24 mouse cellular contexts compared by ENCODE assay signal in the genomic region with DNA sequence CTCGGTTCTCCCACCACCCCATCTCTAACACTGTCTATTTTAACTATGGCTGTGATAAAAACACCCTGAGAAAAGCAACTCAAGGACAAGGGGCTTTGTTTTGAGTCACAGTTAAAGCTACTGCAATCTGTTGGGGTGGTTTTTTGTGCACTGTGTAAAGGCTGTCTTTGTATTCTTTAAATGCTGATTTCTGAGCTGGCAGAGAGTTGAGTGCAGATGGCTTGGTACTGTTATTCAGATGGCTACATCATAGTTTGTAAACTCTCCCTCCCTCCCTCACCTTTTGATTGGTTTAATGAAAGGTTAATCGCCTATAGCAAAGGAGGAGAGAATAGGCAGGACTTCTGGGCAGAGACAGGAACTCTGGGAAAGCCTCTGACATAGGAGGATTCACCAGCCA. TPM values are rescaled to one million over a fixed set of nuclear protein-coding genes. Genes with fewer than 3 reads are reported as not detected.
DNase-seq lines count a peak whose midpoint lies in the region; ATAC-seq and TF ChIP-seq lines count a peak whose summit lies in the region.
"Had no signal": no experiment of that assay in that cellular context is flagged by ENCODE, and none has a peak within 500 bp of the region (broad histone marks: within the 10 kb centered on the region; RNA-seq: fewer than 3 reads in every experiment).

No protein-coding gene starts in this region.

- H3K27me3 ChIP-seq in forebrain, postnatal 0 days (ENCODE audit: insufficient read depth, low read length), result no peaks in the 10 kb centered on the region
- H3K27me3 ChIP-seq in forebrain, embryonic 11.5 days (ENCODE audit: control insufficient read depth, insufficient read depth, low read length), result no peaks in the 10 kb centered on the region
- H3K27me3 ChIP-seq in midbrain, embryonic 11.5 days (ENCODE audit: control insufficient read depth, insufficient read depth, low read length), result no peaks in the 10 kb centered on the region
- no peaks in the 10 kb centered on the region for H3K27me3 ChIP-seq in midbrain, postnatal 0 days (ENCODE audit: insufficient read depth, low read length)
- H3K27me3 ChIP-seq: embryonic facial prominence, embryonic 12.5 days; intestine, embryonic 15.5 days; limb, embryonic 13.5 days; liver, embryonic 12.5 days; midbrain, embryonic 13.5 days had no signal

- no peak overlapping the region for H3K4me2 ChIP-seq in forebrain, postnatal 0 days (ENCODE audit: low read depth)
- no peak overlapping the region for H3K4me2 ChIP-seq in forebrain, embryonic 11.5 days (ENCODE audit: low read depth, low read length, severe bottlenecking)
- no peak overlapping the region for H3K4me2 ChIP-seq in midbrain, embryonic 11.5 days
- H3K4me2 ChIP-seq in midbrain, postnatal 0 days (ENCODE audit: low read depth, low read length, poor library complexity, severe bottlenecking), result no peak overlapping the region
- H3K4me2 ChIP-seq: embryonic facial prominence, embryonic 12.5 days; intestine, embryonic 15.5 days; limb, embryonic 13.5 days; liver, embryonic 12.5 days; midbrain, embryonic 13.5 days had no signal

- DNase-seq in forebrain, postnatal 0 days, result peak; percentile 36
- no peak for DNase-seq in forebrain, embryonic 11.5 days (ENCODE audit: low spot score)
- peak; percentile 39 for DNase-seq in midbrain, embryonic 11.5 days (ENCODE audit: low spot score, missing footprints)
- no peak for DNase-seq in midbrain, postnatal 0 days (ENCODE audit: low spot score)
- peak; percentile 46 for DNase-seq in WW6 (ENCODE audit: low read depth, low spot score)
- no peak for DNase-seq in adrenal gland, postnatal 25 days
- DNase-seq: cerebellum, adult 18-20 months; cerebellum, postnatal 25 days; gastrocnemius, postnatal 10 days; kidney, adult 8-10 months; kidney, postnatal 10 days; lung, adult 18-20 months; lung, postnatal 10 days; right cerebral cortex, postnatal 14 days; spleen, adult 18-20 months had no signal

- H3K36me3 ChIP-seq in forebrain, postnatal 0 days (ENCODE audit: insufficient read depth), result peaks cover 34% of the 10 kb centered on the region
- no peaks in the 10 kb centered on the region for H3K36me3 ChIP-seq in forebrain, embryonic 11.5 days (ENCODE audit: control insufficient read depth, insufficient read depth, low read length)
- H3K36me3 ChIP-seq in midbrain, embryonic 11.5 days (ENCODE audit: control insufficient read depth, insufficient read depth, low read length), result peaks cover 3% of the 10 kb centered on the region; the same call in 1 of the 2 replicates
- H3K36me3 ChIP-seq in midbrain, postnatal 0 days (ENCODE audit: insufficient read depth, low read length), result peaks cover 19% of the 10 kb centered on the region

- no peaks in the 10 kb centered on the region for H3K9me3 ChIP-seq in forebrain, postnatal 0 days (ENCODE audit: low read length)
- H3K9me3 ChIP-seq in forebrain, embryonic 11.5 days (ENCODE audit: control insufficient read depth, low read length), result no peaks in the 10 kb centered on the region
- no peaks in the 10 kb centered on the region for H3K9me3 ChIP-seq in midbrain, embryonic 11.5 days (ENCODE audit: control insufficient read depth, low read length)
- no peaks in the 10 kb centered on the region for H3K9me3 ChIP-seq in midbrain, postnatal 0 days (ENCODE audit: low read length)
- H3K9me3 ChIP-seq: embryonic facial prominence, embryonic 12.5 days; heart, embryonic 10.5 days; hindbrain, embryonic 10.5 days; intestine, embryonic 15.5 days; limb, embryonic 13.5 days; liver, embryonic 12.5 days; midbrain, embryonic 13.5 days had no signal

- no peak for TF ChIP-seq CTCF in forebrain, postnatal 0 days (IDR thresholded peaks at IDR 0.05; ENCODE audit: low read depth)
- no peak for TF ChIP-seq CTCF in midbrain, postnatal 0 days (IDR thresholded peaks at IDR 0.05)

- no peak overlapping the region for H3K9ac ChIP-seq in forebrain, postnatal 0 days
- no peak overlapping the region for H3K9ac ChIP-seq in forebrain, embryonic 11.5 days (ENCODE audit: low read length)
- H3K9ac ChIP-seq in midbrain, embryonic 11.5 days (ENCODE audit: low read length), result no peak overlapping the region
- no peak overlapping the region for H3K9ac ChIP-seq in midbrain, postnatal 0 days (replicated peaks; ENCODE audit: low read length, poor library complexity, severe bottlenecking)
- H3K9ac ChIP-seq: embryonic facial prominence, embryonic 12.5 days; intestine, embryonic 15.5 days; limb, embryonic 13.5 days; liver, embryonic 12.5 days; midbrain, embryonic 13.5 days had no signal

- no peak overlapping the region for H3K4me3 ChIP-seq in forebrain, postnatal 0 days (ENCODE audit: low read depth, low read length)
- no peak overlapping the region for H3K4me3 ChIP-seq in forebrain, embryonic 11.5 days (ENCODE audit: low read depth, low read length)
- no peak overlapping the region for H3K4me3 ChIP-seq in midbrain, embryonic 11.5 days (ENCODE audit: low read depth, low read length)
- no peak overlapping the region for H3K4me3 ChIP-seq in midbrain, postnatal 0 days (ENCODE audit: low read depth, low read length)
- H3K4me3 ChIP-seq: embryonic facial prominence, embryonic 12.5 days; heart, embryonic 10.5 days; hindbrain, embryonic 10.5 days; intestine, embryonic 15.5 days; limb, embryonic 13.5 days; liver, embryonic 12.5 days; midbrain, embryonic 13.5 days had no signal

- no peaks in the 10 kb centered on the region for H3K4me1 ChIP-seq in forebrain, postnatal 0 days (ENCODE audit: insufficient read depth)
- H3K4me1 ChIP-seq in forebrain, embryonic 11.5 days (replicated peaks; ENCODE audit: control insufficient read depth, insufficient read depth, low read length), result no peaks in the 10 kb centered on the region
- no peaks in the 10 kb centered on the region for H3K4me1 ChIP-seq in midbrain, embryonic 11.5 days (ENCODE audit: control insufficient read depth, insufficient read depth, low read length)
- H3K4me1 ChIP-seq in midbrain, postnatal 0 days (ENCODE audit: insufficient read depth, low read length), result no peaks in the 10 kb centered on the region
- H3K4me1 ChIP-seq: embryonic facial prominence, embryonic 12.5 days; heart, embryonic 10.5 days; hindbrain, embryonic 10.5 days; intestine, embryonic 15.5 days; limb, embryonic 13.5 days; liver, embryonic 12.5 days; midbrain, embryonic 13.5 days had no signal

- 0 out of 2 replicates have a peak overlapping the region, but pooled peaks have one; percentile 15 for H3K27ac ChIP-seq in forebrain, postnatal 0 days (ENCODE audit: low read depth, low read length)
- no peak overlapping the region for H3K27ac ChIP-seq in forebrain, embryonic 11.5 days (ENCODE audit: low read depth, low read length)
- no peak overlapping the region for H3K27ac ChIP-seq in midbrain, embryonic 11.5 days (ENCODE audit: low read depth, low read length)
- no peak overlapping the region for H3K27ac ChIP-seq in midbrain, postnatal 0 days (ENCODE audit: low read depth, low read length)
- H3K27ac ChIP-seq: embryonic facial prominence, embryonic 12.5 days; heart, embryonic 10.5 days; hindbrain, embryonic 10.5 days; intestine, embryonic 15.5 days; limb, embryonic 13.5 days; liver, embryonic 12.5 days; midbrain, embryonic 13.5 days had no signal

- WGBS in forebrain, postnatal 0 days, result 47% methylated on average over 2 of the region's 2 CpGs
- WGBS in forebrain, embryonic 11.5 days, result 91% methylated on average over 2 of the region's 2 CpGs
- 85% methylated on average over 2 of the region's 2 CpGs for WGBS in midbrain, embryonic 11.5 days
- WGBS in midbrain, postnatal 0 days, result 72% methylated on average over 2 of the region's 2 CpGs

- peak; percentile 77 for ATAC-seq in forebrain, postnatal 0 days
- ATAC-seq in forebrain, embryonic 11.5 days (replicated peaks; ENCODE audit: low FRiP score), result no peak
- no peak for ATAC-seq in midbrain, embryonic 11.5 days (ENCODE audit: low FRiP score)
- no peak for ATAC-seq in midbrain, postnatal 0 days (ENCODE audit: low FRiP score)
- no peak for ATAC-seq in megakaryocyte progenitor cell, adult 5-6 weeks (replicated peaks; ENCODE audit: poor library complexity)
- ATAC-seq: hindbrain, embryonic 16.5 days; intestine, embryonic 15.5 days; liver, embryonic 12.5 days; midbrain, embryonic 13.5 days had no signal

RNA-seq across cellular contexts. Expression of a gene that starts 9.7 kb away (rescaled TPM):
- 11.9 and 14.4 TPM in 2 replicates for total RNA-seq in forebrain, postnatal 0 days (2014; rRNA removed)
- polyA plus RNA-seq in forebrain, postnatal 0 days (2015; fragmentation: Nextera tagmentation; extraction: Ambion mirVana), result 6.6 and 15.8 TPM in 2 replicates
- polyA plus RNA-seq in forebrain, embryonic 11.5 days (2014; fragmentation: Nextera tagmentation; extraction: Ambion mirVana), result 13.1 and 13.2 TPM in 2 replicates
- polyA plus RNA-seq in midbrain, embryonic 11.5 days (2014; fragmentation: Nextera tagmentation; extraction: Ambion mirVana), result 10.6 and 12.6 TPM in 2 replicates
- total RNA-seq in midbrain, postnatal 0 days (2014; rRNA removed), result 12.8 and 13.3 TPM in 2 replicates
- polyA plus RNA-seq in midbrain, postnatal 0 days (2015; fragmentation: Nextera tagmentation; extraction: Ambion mirVana), result 15.9 and 17.1 TPM in 2 replicates
- total RNA-seq in megakaryocyte progenitor cell, adult 5-6 weeks (2015), result 14.5 and 19.5 TPM in 2 replicates
- total RNA-seq in megakaryocyte progenitor cell, adult 5-6 weeks (2017), result 7.2 and 8.0 TPM in 2 replicates
- total RNA-seq in adrenal gland, postnatal 25 days (2021), result 13.5 and 15.1 TPM in 2 replicates

RNA-seq across cellular contexts. Expression of a gene that starts 36.2 kb away (rescaled TPM):
- 9.5 and 11.5 TPM in 2 replicates for total RNA-seq in forebrain, postnatal 0 days (2014; rRNA removed)
- 3.0 and 3.9 TPM in 2 replicates for polyA plus RNA-seq in forebrain, postnatal 0 days (2015; fragmentation: Nextera tagmentation; extraction: Ambion mirVana)
- polyA plus RNA-seq in forebrain, embryonic 11.5 days (2014; fragmentation: Nextera tagmentation; extraction: Ambion mirVana), result 7.5 and 7.9 TPM in 2 replicates
- 8.6 and 10.8 TPM in 2 replicates for polyA plus RNA-seq in midbrain, embryonic 11.5 days (2014; fragmentation: Nextera tagmentation; extraction: Ambion mirVana)
- total RNA-seq in midbrain, postnatal 0 days (2014; rRNA removed), result 6.6 and 7.9 TPM in 2 replicates
- 5.4 and 5.8 TPM in 2 replicates for polyA plus RNA-seq in midbrain, postnatal 0 days (2015; fragmentation: Nextera tagmentation; extraction: Ambion mirVana)
- 0.95 and 1.1 TPM in 2 replicates for total RNA-seq in megakaryocyte progenitor cell, adult 5-6 weeks (2015)
- 1.00 and 1.0 TPM in 2 replicates for total RNA-seq in megakaryocyte progenitor cell, adult 5-6 weeks (2017)
- 6.8 and 7.7 TPM in 2 replicates for total RNA-seq in adrenal gland, postnatal 25 days (2021)

RNA-seq across cellular contexts. Expression of a gene that starts 37.8 kb away (rescaled TPM):
- total RNA-seq in forebrain, postnatal 0 days (2014; rRNA removed), result 19.5 and 20.3 TPM in 2 replicates
- 8.0 and 9.4 TPM in 2 replicates for polyA plus RNA-seq in forebrain, postnatal 0 days (2015; fragmentation: Nextera tagmentation; extraction: Ambion mirVana)
- polyA plus RNA-seq in forebrain, embryonic 11.5 days (2014; fragmentation: Nextera tagmentation; extraction: Ambion mirVana), result 12.4 and 13.7 TPM in 2 replicates
- polyA plus RNA-seq in midbrain, embryonic 11.5 days (2014; fragmentation: Nextera tagmentation; extraction: Ambion mirVana), result 14.7 and 15.3 TPM in 2 replicates
- 15.7 and 18.0 TPM in 2 replicates for total RNA-seq in midbrain, postnatal 0 days (2014; rRNA removed)
- 7.9 and 8.5 TPM in 2 replicates for polyA plus RNA-seq in midbrain, postnatal 0 days (2015; fragmentation: Nextera tagmentation; extraction: Ambion mirVana)
- total RNA-seq in megakaryocyte progenitor cell, adult 5-6 weeks (2015), result 6.9 and 8.0 TPM in 2 replicates
- total RNA-seq in megakaryocyte progenitor cell, adult 5-6 weeks (2017), result 5.5 and 12.1 TPM in 2 replicates
- total RNA-seq in adrenal gland, postnatal 25 days (2021), result 12.6 and 15.2 TPM in 2 replicates

RNA-seq across cellular contexts. Expression of a gene that starts 39.6 kb away (rescaled TPM):
- total RNA-seq in forebrain, postnatal 0 days (2014; rRNA removed), result 5.9 and 7.3 TPM in 2 replicates
- polyA plus RNA-seq in forebrain, postnatal 0 days (2015; fragmentation: Nextera tagmentation; extraction: Ambion mirVana), result 0.72 and 2.1 TPM in 2 replicates
- polyA plus RNA-seq in forebrain, embryonic 11.5 days (2014; fragmentation: Nextera tagmentation; extraction: Ambion mirVana), result 13.6 and 15.3 TPM in 2 replicates
- 11.7 and 13.0 TPM in 2 replicates for polyA plus RNA-seq in midbrain, embryonic 11.5 days (2014; fragmentation: Nextera tagmentation; extraction: Ambion mirVana)
- 8.2 and 12.6 TPM in 2 replicates for total RNA-seq in midbrain, postnatal 0 days (2014; rRNA removed)
- polyA plus RNA-seq in midbrain, postnatal 0 days (2015; fragmentation: Nextera tagmentation; extraction: Ambion mirVana), result 2.0 and 2.5 TPM in 2 replicates
- 17.2 and 22.3 TPM in 2 replicates for total RNA-seq in megakaryocyte progenitor cell, adult 5-6 weeks (2015)
- total RNA-seq in megakaryocyte progenitor cell, adult 5-6 weeks (2017), result 38.4 and 53.5 TPM in 2 replicates
- total RNA-seq in adrenal gland, postnatal 25 days (2021), result 10.1 and 10.4 TPM in 2 replicates

Comparison
In these comparisons a context has a peak if more than half of its experiments do, and no peak if none do; other contexts are left out.
1. DNase-seq: peak in forebrain, postnatal 0 days (single experiment), midbrain, embryonic 11.5 days (single experiment) and WW6 (single experiment); none in forebrain, embryonic 11.5 days (single experiment), midbrain, postnatal 0 days (single experiment) and adrenal gland, postnatal 25 days (single experiment).